Mouse (Mus musculus): ENCODE data around the gene Rasal2.
A peak's percentile ranks its signal among the peaks of the same experiment; 100 is the strongest.

Gene Rasal2

GRCm38 (mm10) chr1:157412454-157413369, at the start of gene Rasal2:
Gene Rasal2, minus strand, starts transcription at chr1:157412595.
- DNase-seq: peak; percentile 76 to 80

GRCm38 (mm10) chr1:157461276-157461675, 48.9 kb upstream of the Rasal2 start:
- no peak for DNase-seq

- DNase-seq: no peak
These were observed 47.5 kb upstream of the Rasal2 start for GRCm38 (mm10) chr1:157459904-157460303.

GRCm38 (mm10) chr1:157458421-157459208, 46.2 kb upstream of the Rasal2 start, which contains the start of gene Cryzl2:
Gene Cryzl2, plus strand, starts transcription at chr1:157458577.
- peak; percentile 66 to 67 for DNase-seq

- no peak for DNase-seq
These were observed 45.4 kb upstream of the Rasal2 start for GRCm38 (mm10) chr1:157457789-157458188.

- DNase-seq: no peak
These were observed 42.5 kb upstream of the Rasal2 start for GRCm38 (mm10) chr1:157454876-157455275.

- no peak for DNase-seq
These were observed 40.6 kb upstream of the Rasal2 start for GRCm38 (mm10) chr1:157452759-157453549.

GRCm38 (mm10) chr1:157452284-157452683, 39.9 kb upstream of the Rasal2 start:
- DNase-seq: no peak

- DNase-seq: no peak
These were observed 37.7 kb upstream of the Rasal2 start for GRCm38 (mm10) chr1:157449981-157450636.

GRCm38 (mm10) chr1:157449532-157449931, 37.1 kb upstream of the Rasal2 start:
- no peak for DNase-seq

- DNase-seq: no peak
These were observed 36.4 kb upstream of the Rasal2 start for GRCm38 (mm10) chr1:157448805-157449188.

- no peak for DNase-seq
These were observed 35.9 kb upstream of the Rasal2 start for GRCm38 (mm10) chr1:157448164-157448804.

GRCm38 (mm10) chr1:157447142-157447541, 34.7 kb upstream of the Rasal2 start:
- no peak for DNase-seq

GRCm38 (mm10) chr1:157446325-157446724, 33.9 kb upstream of the Rasal2 start:
- no peak for DNase-seq

- DNase-seq: no peak
These were observed 33.1 kb upstream of the Rasal2 start for GRCm38 (mm10) chr1:157445398-157445910.

GRCm38 (mm10) chr1:157444632-157445300, 32.4 kb upstream of the Rasal2 start:
- DNase-seq: no peak

GRCm38 (mm10) chr1:157443723-157444561, 31.5 kb upstream of the Rasal2 start:
- DNase-seq: no peak

- DNase-seq: no peak
These were observed 30.8 kb upstream of the Rasal2 start for GRCm38 (mm10) chr1:157443026-157443722.

- no peak for DNase-seq
These were observed 27.7 kb upstream of the Rasal2 start for GRCm38 (mm10) chr1:157439973-157440641.

Data from thymus, adult 18-20 months (tissue).